Mouse (Mus musculus) spleen, adult 2 months (tissue): ENCODE data around the gene Hmgcll1.

Experiments used
- CTCF ChIP-seq: fragments of 200-500 bp; IDR thresholded peaks from 2 replicates; pipeline ENCODE4 v1.5.1; 2011; ENCODE audit warnings: mild to moderate bottlenecking, inconsistent platforms; ENCODE audit not compliant: insufficient read depth, insufficient read length, insufficient replicate concordance; ENCODE audit errors: extremely low read depth
- POLR2A ChIP-seq: fragments of 200-500 bp; IDR thresholded peaks from 2 replicates; pipeline ENCODE4 v1.6.1; 2011; ENCODE audit warnings: low read depth, low read length, inconsistent platforms

GRCm38 (mm10) chr9:75981139-75981538 is 33.5 kb upstream of the Hmgcll1 start:
- TF ChIP-seq CTCF (no peak), POLR2A (no peak)
